Mouse (Mus musculus) G1E-ER4 (cell line): Measurements from ENCODE around the gene Tbc1d9. TPM values are rescaled to one million over a fixed set of nuclear protein-coding genes. Genes with fewer than 3 reads are reported as not detected.

Source experiments
- GATA1 ChIP-seq: IDR thresholded peaks from one replicate; pipeline ENCODE4 v1.8.0; 2012; ENCODE audit warnings: low read length, inconsistent platforms
- polyA plus RNA-seq: library from polyadenylated mRNA; stranded (reverse); fragments of >175 nt; gene quantifications from 2 replicates; pipeline ENCODE4 v1.2.3, GENCODE M21; 2012

Gene Tbc1d9
- polyA plus RNA-seq, 1 experiment, result 0.01 TPM

- no peak for TF ChIP-seq GATA1
Observed at GRCm38 (mm10) chr8:83202946-83203345, 37.8 kb downstream of the Tbc1d9 start.

GRCm38 (mm10) chr8:83205907-83206306 is 40.8 kb downstream of the Tbc1d9 start:
- TF ChIP-seq GATA1, result no peak

GRCm38 (mm10) chr8:83209581-83209980 is 44.4 kb downstream of the Tbc1d9 start:
- TF ChIP-seq GATA1, result no peak

- TF ChIP-seq GATA1, result no peak
Observed at GRCm38 (mm10) chr8:83210676-83211075, 45.5 kb downstream of the Tbc1d9 start.

GRCm38 (mm10) chr8:83215065-83215464 is 49.9 kb downstream of the Tbc1d9 start:
- TF ChIP-seq GATA1, result peak; percentile 86

GRCm38 (mm10) chr8:83216520-83216919 is 51.4 kb downstream of the Tbc1d9 start:
- TF ChIP-seq GATA1, result no peak

GRCm38 (mm10) chr8:83217196-83217595 is 52.0 kb downstream of the Tbc1d9 start:
- no peak for TF ChIP-seq GATA1

GRCm38 (mm10) chr8:83217891-83218290 is 52.7 kb downstream of the Tbc1d9 start:
- no peak for TF ChIP-seq GATA1

GRCm38 (mm10) chr8:83219392-83219791 is 54.2 kb downstream of the Tbc1d9 start:
- TF ChIP-seq GATA1, result no peak

GRCm38 (mm10) chr8:83220746-83221145 is 55.6 kb downstream of the Tbc1d9 start:
- no peak for TF ChIP-seq GATA1

GRCm38 (mm10) chr8:83224754-83225416 is 59.7 kb downstream of the Tbc1d9 start:
- no peak for TF ChIP-seq GATA1

- TF ChIP-seq GATA1, result no peak
Observed at GRCm38 (mm10) chr8:83225598-83225997, 60.4 kb downstream of the Tbc1d9 start.

- TF ChIP-seq GATA1, result no peak
Observed at GRCm38 (mm10) chr8:83227336-83227735, 62.2 kb downstream of the Tbc1d9 start.

- TF ChIP-seq GATA1, result no peak
Observed at GRCm38 (mm10) chr8:83233099-83233498, 67.9 kb downstream of the Tbc1d9 start.

- no peak for TF ChIP-seq GATA1
Observed at GRCm38 (mm10) chr8:83239341-83239740, 74.2 kb downstream of the Tbc1d9 start.

- TF ChIP-seq GATA1, result no peak
Observed at GRCm38 (mm10) chr8:83244151-83244550, 79.0 kb downstream of the Tbc1d9 start.

GRCm38 (mm10) chr8:83250858-83251257 is 85.7 kb downstream of the Tbc1d9 start:
- TF ChIP-seq GATA1, result no peak
